Mouse (Mus musculus): ENCODE measurements around the gene Slc25a22.

Slc25a22 gene

DNA sequence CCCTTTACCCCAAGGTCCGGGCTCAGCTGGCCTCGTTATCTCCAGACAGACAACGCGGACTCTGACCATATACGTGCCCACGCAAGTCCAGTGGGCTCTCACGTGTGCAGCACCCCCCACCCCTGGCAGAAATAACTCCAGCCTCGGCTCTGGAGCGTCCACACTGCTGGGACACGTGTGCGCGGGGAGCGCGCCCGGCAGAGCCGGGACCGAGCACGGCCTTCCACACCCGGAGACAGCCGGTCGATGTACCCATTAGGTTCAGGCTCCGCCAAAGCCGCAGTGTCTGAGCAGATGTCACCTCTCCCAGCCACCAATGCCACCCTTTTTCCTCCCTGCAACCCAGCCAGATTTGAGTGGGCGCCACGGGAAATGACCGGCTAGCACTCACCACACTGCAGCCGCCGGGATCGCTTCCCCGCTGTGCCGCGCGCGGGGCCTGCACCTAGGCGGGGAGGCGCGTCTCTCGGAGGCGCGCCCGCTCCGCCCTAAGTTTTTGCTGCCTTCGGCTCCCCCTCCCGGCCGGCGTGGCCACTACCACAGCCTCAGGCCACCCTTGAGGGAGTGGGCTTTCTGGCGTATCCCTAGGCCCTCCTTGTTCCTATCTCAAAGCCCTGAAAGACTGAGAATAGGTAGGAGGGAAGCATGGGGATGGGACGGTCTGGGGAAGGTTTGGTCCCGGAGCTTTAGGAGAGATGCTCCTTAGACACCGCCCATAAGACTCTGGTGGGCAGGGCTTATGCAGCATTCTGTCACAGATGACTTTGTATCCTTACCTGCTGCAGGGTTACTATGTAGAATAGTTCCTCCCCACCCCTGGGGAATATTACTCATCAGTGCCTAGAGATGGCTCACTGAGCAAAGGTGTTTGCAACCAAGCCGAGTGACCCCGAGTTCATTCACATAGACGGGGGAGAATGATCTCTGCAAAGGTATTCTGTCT lies at the start of gene Slc25a22:
TSS of gene Slc25a22 (minus strand) at position 715 of the 943 bp plus-strand sequence.
- peak; percentile 85 for DNase-seq (ENCODE audit: low spot score)

DNA sequence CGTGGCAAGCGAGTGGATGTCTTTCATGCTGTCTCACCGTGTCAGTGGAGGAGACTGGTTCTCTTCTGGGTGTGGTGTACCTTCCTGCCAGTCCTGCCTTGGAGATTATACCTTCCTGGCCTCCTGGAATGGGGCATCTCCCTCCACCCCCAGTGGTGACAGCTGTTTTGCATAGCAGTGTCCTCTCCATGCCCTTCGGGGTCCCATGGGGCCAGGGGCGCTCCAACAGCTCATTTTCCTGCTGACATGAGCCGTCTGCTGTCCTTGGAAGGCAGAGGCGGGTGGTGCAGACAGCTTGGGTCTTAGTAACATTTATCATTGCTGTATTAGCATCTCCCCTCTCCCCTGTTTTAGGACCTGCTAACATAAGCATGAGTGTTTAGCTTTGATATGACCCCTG lies 49.4 kb upstream of the Slc25a22 start:
- no peak for DNase-seq (ENCODE audit: low spot score)

DNA sequence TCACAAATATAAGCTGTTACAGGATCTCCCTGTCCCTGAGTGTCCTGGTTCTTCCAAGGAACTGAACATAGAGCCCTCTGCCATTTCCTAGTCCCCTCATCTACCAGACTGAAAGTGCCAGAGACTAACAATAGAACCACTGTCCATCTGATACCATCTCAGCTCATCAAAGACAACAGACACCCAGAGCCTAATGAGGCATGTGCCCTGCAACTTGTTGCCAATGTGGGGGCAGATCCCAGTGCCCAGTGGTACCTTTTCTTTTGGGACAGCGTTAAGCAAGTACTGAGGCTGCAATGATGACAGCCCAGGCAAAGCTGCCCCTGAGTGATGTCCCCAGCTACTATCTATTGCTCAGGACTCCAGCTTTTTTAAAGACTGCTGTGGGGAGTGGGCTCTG lies 48.5 kb upstream of the Slc25a22 start:
- DNase-seq (ENCODE audit: low spot score) = no peak

DNA sequence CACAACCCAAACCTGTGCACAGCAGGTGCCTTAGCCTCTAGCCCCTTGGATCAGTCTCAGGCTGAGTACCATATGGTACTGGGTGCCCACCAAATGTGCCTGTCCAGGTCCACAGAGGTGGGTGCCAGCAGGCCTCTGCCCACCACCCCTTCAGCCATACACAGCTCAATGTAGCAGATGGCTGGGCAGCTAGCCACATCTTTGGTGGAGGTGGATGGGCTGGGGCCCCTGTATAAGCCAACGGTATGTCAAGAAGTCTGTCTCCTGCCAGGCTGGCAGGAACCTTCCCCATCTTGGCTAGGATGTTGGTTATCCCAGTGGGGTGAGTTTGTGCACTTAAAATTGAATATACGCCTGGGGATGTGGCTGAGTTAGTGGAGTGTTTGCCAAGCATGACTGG lies 47.9 kb upstream of the Slc25a22 start:
- DNase-seq (ENCODE audit: low spot score) = no peak

DNA sequence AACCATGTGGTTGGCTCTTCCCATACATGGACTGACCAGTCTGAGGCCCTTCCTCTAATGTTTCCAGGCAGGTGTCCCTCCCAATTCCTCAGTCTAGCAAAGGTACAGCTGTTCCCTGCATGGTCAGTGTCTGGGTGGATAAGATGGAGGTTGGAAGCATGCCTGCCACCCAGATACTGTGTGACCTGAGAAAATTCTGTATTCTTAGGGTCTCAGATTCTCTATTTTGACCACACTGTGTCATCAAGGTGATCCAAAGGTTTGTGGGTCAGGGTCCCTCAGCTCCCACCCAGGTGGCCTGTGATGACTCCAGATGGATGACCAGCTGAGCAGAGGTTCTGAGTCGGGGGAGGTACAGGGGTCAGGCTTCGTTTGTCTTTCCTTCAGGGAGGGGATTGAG lies 47.5 kb upstream of the Slc25a22 start:
- no peak for DNase-seq (ENCODE audit: low spot score)

DNA sequence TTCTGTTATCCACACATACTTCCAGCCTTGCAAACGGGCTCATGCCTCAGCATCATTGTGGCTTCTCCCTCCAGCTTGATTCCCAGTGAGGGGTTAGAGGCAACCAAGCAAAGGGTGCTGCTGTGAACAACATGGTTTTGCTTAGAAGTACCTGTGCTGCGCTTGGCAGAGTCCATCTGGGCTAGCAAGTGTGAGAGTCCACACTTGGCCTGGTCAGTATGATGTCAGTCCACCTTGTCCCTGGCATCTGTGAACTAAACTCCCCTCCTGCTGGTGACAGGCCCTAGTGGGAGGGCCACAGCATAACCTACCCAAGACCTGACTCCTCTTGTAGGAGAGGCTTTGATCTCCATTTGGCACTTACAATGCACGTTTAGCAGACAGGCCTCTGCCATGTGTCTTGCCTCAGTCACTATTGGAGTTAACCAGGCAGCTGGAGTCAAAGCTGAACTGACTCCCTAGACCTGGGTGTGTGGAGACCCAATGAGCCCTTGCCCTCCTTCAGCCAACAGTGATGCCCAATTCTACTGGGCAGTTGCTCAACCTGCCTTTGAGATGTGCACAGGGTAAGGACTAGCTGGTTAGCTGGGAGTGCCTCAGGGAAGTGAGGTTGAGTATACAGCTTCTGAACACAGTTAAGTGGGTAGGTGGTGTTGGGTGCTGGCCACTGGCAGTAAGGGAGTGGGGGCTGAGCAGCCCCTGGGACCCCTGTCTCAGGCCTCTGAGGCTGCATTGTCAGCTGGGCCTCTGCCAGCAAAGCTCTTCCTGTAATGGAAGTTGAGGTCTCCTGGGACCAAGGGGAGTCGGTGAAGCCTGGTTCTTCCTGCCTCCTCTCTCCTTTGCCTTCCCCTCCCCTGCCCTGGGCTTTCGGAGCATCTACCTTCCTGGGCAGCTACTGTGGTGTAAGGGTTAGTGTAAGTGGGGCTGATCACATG lies 46.8 kb upstream of the Slc25a22 start:
- DNase-seq (ENCODE audit: low spot score) = no peak

DNA sequence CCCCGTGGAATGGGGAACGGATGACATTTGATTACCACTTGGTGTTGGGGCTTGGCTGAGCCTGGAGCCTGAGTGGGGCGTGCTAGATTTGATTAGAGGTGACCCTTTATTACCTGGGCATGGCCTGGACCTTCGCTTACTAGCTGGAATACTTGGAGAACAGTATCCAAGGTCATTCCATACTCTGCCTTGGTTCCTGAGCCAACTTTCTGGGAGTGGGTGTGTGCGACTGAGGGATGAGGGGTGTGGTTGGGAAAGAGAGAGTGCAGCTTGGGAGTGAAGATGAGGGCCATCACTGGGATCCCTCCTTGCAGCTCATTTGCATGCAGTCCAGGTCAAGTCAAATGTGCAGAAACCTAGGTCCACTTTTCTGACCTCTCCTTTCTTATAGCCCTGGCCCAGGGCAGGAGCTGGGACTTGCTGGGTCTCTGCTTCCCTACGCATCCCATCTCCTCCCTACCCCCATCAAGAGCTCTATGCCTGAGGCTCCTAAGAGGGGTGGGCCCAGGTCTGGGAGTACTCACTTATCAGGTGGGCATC lies 45.5 kb upstream of the Slc25a22 start:
- no peak for DNase-seq (ENCODE audit: low spot score)

DNA sequence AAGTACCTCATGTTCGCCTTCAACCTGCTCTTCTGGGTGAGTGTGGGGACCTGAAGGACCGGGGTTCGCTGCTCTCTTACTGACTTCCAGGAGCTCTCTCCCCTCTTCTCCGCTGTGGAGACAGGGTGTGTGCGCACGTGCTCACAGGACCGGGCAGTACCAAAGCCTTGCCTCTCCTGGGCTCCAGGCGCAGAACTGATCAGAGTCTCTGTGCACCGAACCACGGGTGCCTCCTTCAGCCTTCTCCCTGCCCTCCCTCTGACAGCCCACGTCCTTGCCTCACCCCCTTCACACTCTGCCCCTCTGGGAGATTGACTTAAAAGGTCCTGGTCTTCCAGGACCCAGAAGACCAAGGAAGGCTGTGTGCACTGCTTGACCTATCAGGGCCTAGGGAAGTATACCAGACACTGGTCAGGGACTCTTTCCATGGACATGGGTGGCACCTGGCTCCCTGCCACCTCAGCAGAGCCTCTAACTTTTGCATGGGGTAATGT lies 44.9 kb upstream of the Slc25a22 start:
- no peak for DNase-seq (ENCODE audit: low spot score)

DNA sequence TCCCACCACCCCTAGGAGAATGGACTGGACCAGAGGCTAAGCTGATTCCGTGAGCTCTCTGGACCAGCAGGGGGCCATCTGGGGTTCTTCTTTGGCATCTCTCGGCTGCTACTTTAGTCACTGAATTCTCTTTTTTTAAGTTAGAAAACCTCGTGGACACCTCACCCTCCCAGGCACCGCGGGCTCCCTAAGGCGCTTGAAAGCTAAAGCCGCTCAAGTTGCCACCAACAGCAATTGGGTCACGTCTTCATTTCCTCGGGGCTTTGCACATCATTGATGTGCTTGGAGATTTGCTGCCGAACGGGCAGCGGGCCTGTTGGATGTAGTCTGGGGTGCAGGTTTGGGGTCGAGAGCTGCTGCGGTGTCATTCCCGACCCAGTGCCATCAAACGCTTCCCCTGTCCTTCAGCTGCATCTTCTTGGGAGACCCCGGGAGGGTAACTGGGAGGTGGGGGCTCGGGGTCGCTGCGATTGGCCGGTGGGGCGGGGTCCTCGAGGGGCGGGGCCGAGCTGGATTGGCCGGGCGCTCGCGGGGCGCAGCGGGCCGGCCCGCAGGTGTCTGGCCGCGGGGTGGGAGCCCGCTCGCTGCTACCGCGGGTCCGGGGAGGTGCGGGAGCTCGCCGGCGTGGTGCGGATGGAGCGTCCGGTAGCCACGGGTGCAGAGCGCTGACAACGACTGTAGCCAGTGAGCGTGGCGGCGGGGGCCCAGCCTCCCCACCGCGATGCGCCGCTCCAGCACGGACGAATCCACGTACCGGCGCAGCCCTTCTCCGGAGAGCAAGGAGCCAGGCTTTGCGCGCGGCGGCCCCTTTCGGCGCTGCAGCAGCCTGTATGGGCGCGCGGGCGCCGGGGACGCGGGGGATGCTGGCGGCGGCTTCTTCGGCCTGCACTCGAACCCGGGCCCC lies 44.1 kb upstream of the Slc25a22 start:
- peak; percentile 57 for DNase-seq (ENCODE audit: low spot score)

DNA sequence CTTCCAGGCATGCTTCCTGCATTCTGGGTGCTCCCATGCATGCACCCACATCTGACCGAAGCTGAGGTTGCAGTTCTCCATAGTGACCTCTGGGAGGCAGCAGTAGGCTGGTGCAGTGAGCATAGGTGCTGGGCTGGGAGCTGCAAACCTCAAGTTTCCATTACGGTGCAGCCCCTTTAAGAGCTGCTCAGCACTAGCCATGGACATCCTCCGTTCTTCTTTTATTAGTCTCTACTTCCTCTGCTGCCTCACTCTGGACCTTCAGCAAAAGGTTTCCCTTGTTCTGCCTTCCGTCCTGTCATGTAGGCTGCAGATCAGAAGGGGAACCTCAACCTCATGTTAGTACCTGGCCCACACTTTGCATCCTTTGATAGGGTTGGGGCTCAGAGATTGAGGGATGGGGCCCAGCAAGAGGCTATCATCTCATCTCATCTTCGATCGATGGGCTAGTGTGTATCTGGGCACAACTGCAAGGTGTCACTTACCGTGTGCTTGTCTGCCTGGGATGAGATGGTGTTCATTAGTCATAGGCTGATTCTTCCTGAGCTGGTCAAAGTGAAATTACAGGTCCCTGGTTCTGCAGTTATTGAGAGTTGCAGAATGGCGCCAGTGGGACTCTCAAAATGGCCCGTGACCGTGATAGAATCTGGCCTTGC lies 43.3 kb upstream of the Slc25a22 start:
- peak; percentile 52 for DNase-seq (ENCODE audit: low spot score)

DNA sequence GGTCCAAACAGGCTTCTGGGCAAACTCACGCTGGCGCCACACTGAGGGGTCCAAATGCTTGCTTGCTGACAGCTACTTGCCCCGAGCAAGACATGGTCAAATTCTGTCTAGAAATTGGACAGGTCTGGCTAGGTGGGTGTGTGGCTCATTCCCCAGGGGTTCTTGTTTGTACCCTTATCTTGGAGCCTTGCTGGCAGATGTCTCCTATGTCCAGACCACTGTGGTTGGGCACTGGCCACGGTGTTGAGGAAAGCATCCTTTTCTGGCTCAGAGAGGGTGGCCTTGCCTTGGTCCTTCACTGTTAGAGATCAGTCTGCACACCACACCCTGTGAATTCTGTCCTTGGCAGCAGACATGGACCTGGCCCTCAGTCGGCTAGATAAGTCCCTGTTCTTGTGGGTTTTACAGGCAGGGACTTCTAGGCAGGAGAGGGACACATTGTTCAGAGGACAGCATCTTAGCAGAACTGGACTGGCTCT lies 40.6 kb upstream of the Slc25a22 start:
- no peak for DNase-seq (ENCODE audit: low spot score)

DNA sequence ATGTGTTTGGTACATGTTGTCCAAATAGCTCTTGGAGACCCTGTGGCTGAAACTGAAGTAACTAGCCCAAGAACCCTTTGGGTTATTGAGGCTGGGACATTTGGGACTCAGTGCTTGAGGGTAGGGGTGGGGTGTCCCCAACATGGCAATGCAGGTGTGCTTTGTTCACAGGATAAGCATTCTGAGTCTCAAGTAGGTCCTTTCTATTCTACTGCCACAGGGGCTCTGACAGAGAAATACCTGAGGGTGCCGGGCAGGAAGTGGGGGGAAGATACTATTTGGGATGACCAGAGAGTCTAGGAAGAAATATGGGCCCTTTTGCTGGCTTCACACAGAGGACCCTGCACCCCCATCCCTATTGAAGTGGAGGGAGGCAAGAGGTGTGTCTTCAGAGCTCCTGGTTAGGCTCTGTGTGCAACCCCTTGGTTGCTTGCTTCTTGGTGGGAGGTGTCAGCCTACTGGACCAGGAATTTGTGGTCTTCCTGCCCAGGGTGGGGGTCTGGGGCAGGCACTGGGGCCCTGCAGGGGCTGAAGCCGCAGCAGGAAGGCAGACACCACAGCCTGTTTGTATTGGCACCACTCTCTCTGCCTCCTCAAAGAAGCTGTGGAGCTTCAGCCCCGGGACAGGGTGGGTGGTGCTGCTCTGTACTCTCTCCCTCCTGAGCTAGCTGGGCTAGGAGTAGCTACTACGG lies 40.0 kb upstream of the Slc25a22 start:
- no peak for DNase-seq (ENCODE audit: low spot score)

DNA sequence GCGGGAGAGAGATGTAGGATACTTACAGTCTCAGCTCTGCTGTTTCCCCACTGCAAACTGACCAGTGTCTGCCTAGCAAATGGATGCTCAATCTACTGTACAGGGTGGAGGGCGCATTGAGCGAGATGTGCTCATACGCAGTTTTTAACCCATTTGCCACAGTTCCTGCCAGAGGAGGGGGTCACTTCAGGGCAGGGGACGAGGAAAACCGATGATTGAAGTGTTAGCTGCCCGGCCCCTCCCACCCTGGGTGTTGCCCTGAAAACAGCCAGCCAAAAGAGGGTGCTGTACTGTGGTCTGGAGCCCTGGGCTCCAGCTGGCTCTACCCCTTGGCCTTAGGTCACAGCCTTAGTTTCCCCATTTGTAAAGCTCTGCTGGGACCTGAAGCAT lies 39.3 kb upstream of the Slc25a22 start:
- DNase-seq (ENCODE audit: low spot score) = no peak

DNA sequence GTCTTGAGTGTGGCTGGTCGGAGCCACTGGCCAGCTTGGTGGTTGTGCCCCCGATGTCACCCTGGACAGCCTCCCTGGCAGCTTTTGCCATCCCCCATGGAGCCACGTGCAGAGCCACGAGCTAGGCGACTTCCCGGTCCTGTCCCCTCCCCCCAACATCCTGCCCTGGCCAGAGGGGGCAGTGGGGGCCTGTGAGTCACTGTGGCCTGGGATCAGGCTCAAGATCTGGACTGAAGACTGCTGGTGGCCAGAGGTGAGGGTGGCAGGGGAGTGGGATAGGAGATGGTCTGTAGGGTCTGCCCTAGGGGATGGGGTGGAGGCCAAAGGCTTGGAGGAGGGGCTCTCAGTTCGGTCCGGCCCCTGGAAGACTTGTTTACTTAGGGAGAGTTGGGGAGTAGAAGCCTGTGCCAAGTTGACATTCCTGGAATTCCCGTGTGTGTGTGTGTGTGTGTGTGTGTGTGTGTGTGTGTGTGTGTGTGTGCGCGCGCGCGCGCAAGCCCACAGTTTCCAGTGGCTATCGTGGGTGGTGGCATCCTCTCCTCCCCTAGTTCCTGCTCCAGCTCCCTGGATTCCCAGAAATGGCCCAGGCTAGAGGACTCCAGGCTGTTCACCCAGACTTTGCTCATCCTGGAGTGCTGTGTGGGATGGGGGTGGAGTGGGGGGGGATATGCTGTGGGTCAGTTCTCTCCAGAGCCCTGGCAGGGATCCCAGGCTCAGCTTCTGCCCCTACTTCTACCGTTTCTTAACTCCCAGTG lies 38.7 kb upstream of the Slc25a22 start:
- DNase-seq (ENCODE audit: low spot score) = peak; percentile 85

DNA sequence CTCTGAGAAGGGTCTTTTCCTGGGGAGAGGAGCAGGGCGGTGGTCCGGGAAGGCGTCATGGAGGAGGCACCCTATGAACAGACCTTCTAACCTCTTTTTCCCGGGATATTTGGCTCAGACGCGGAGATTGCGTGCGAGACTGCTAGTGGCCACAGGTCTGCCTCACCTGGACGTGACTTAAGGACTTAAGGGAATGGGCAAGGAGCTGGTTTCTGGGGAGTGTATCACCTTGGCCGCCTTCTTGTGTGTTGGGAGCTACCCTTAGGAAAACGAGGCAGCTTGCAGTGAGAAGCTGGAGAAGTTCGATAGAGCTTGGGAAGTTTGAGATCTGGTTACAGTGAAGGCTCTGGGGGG lies 38.1 kb upstream of the Slc25a22 start:
- DNase-seq (ENCODE audit: low spot score) = no peak

DNA sequence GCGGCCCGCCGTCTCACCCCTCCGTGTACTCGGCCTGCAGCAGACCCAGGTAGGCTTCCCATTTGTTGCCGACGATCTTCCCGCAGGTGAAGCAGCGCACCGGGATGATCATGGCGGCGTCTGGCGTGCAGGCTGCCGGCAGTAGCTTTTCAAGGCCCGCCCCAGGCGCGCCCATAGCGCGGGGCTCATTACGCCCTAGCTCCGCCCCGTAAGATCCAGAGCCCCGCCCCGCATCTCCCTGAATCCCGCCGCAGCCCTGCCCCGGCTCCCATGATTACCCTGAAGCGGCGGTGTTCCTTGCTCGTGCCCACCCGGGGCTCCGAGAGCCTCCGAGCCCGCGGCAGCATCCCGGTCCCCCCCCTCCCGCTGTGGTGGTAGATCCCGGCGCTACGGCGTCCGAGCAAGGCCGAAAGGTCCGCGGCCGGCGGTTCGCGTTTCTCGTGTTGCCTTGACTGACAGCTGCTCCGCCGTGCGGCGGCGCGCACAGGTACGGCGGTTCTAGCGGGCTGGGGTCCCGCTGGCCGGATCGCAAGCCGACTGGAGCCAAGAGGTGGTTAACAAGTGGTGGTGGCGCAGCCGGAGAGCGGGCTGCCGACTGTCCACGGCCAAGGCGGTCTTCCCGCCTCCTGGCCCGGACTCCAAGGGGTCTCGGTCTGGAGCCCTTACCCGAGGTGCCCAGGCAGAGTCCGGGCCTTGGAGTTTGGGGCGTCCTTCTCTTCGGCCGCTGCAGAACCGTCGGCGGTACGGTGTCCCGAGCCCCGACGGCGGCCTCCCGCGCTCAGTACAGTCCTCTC lies 37.5 kb upstream of the Slc25a22 start, which contains the start of the genes Polr2l and Tspan4:
TSS of gene Polr2l (minus strand) at position 122 of the 794 bp plus-strand sequence.
TSS of gene Tspan4 (plus strand) at position 230 of the 794 bp plus-strand sequence.
- DNase-seq (ENCODE audit: low spot score) = peak; percentile 92

DNA sequence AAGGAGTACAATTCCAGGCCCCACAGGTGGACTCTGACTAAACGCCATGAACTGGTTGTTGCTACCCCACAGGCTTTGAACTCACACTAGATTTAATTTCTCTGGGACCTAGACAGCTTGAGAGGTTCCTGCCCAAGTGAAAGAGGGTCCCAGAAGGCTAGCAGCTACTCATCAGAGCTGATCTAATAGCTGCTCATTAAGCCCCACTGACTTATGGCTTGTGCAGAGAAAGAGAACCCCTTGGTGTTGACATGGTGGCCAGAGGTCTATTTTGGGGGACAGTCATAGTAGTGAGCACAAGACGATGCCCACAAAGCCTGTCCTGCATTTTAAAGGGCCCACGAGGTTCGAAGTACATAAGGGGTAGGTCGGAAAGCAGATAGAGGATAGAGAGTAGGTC lies 36.5 kb upstream of the Slc25a22 start:
- DNase-seq (ENCODE audit: low spot score) = no peak

DNA sequence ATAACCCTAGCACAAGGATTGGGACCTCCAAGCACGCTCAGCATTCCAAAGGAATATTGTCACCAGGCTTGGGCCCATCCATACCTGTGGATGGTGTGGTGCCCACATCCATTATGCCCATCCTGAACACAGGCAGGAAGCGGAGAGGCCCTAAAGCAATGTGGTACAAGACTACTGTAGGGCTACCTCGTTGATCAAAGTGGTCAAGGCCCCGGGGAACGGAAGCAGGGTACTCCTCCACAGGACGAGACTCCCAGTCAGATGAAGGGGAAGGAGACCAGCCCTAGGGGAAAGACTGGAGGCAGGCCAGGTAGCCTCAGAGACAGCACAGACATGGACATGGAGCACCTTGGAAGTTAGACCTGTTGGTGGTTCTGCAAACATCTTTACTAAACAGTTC lies 35.1 kb upstream of the Slc25a22 start:
- no peak for DNase-seq (ENCODE audit: low spot score)
